Mouse (Mus musculus) lung, embryonic 14.5 days (tissue): ENCODE measurements at regions not wholly inside any gene's neighbourhood (a gene's known extent, or its start where the extent isn't known, plus 50 kb on each side); places are given as distances from the start of the nearest gene placed in this dataset.

Source experiments
- ATAC-seq: fragments of 200-750 bp; cut with Nextera tagmentation; 2 replicates; pipeline ENCODE4 v1.8.0; 2017; ENCODE audit warnings: mild to moderate bottlenecking, moderate TSS enrichment, moderate library complexity; ENCODE audit not compliant: insufficient read depth
- DNase-seq: peaks from one replicate; pipeline ENCODE4 v3.0.0-alpha.2; 2015
- H3K27ac ChIP-seq: fragments of 300-500 bp; sonication (generic); 2 replicates; pipeline ENCODE4 v1.5.1; 2014; ENCODE audit warnings: low read depth, mild to moderate bottlenecking, moderate library complexity
- H3K27me3 ChIP-seq: fragments of 300-500 bp; sonication (generic); 2 replicates; pipeline ENCODE4 v1.6.1; 2014; ENCODE audit warnings: low read length, control low read depth; ENCODE audit not compliant: insufficient read depth
- H3K36me3 ChIP-seq: fragments of 300-500 bp; sonication (generic); 2 replicates; pipeline ENCODE4 v1.6.1; 2014; ENCODE audit warnings: control low read depth; ENCODE audit not compliant: insufficient read depth
- H3K4me1 ChIP-seq: fragments of 300-500 bp; sonication (generic); 2 replicates; pipeline ENCODE4 v1.6.1; 2014; ENCODE audit warnings: antibody characterized with exemption, control low read depth; ENCODE audit not compliant: insufficient read depth
- H3K4me2 ChIP-seq: fragments of 300-500 bp; sonication (generic); 2 replicates; pipeline ENCODE4 v1.6.1; 2014; ENCODE audit warnings: mild to moderate bottlenecking
- H3K4me3 ChIP-seq: fragments of 300-500 bp; sonication (generic); 2 replicates; pipeline ENCODE4 v1.5.1; 2014; ENCODE audit warnings: low read depth, low read length
- H3K9ac ChIP-seq: fragments of 300-500 bp; sonication (generic); 2 replicates; pipeline ENCODE4 v1.6.1; 2014
- H3K9me3 ChIP-seq: fragments of 300-500 bp; sonication (generic); 2 replicates; pipeline ENCODE4 v1.6.1; 2016; ENCODE audit warnings: low read depth, low read length, control low read depth
- CTCF ChIP-seq: IDR thresholded peaks from 2 replicates; pipeline ENCODE4 v1.5.1; 2016; ENCODE audit warnings: antibody characterized with exemption, low read depth
- WGBS: fragments of 180-500 bp; shearing (Covaris S2); extraction: QIAGEN DNeasy Blood & Tissue Kit; methylation state at CpG from one replicate; pipeline ENCODE4 v1.1.7; 2014; 5-methylcytosine and 5-hydroxymethylcytosine counted together

DNA sequence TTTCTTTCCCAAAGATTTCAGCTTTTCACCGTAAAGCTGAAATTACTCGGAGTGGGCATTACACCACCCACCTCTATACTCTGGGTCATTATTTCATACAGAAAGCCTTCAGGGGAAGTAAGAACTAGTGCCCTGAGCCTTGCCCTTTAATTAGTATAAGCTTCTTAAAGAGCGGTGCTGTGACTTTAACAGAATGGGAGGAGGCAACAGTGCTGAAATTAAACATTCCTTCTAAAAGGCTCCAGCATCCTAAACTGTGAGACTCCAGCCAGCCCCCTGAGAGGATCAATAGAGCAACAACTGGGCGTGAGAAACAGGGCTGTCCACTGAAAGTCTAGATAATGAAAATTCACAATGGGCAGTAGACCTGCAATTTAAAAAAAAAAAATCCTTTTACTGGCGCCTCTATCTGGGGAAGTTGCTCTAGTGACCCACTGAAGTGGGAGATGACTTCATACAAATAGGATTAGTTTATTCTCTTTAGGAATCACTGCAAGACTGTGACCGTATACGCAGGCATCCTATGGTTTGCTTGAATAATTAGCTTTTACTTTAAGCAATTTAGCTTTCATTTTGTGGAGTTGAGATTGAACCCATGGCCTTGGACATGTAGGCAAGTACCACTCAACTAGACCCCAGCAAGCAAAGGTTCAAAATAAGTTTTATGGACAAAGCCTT, 233.9 kb downstream of the Ube2cbp start:
- ATAC-seq (no peak), DNase-seq (no peak)
- no peak for TF ChIP-seq CTCF
- Histone ChIP-seq H3K4me1 (no peaks in the 10 kb centered on the region), H3K27ac (no peak overlapping the region), H3K4me3 (no peak overlapping the region), H3K9me3 (no peaks in the 10 kb centered on the region), H3K36me3 (no peaks in the 10 kb centered on the region), H3K9ac (no peak overlapping the region), H3K4me2 (no peak overlapping the region), H3K27me3 (no peaks in the 10 kb centered on the region)
- 64% methylated on average over 7 of the region's 7 CpGs for WGBS

DNA sequence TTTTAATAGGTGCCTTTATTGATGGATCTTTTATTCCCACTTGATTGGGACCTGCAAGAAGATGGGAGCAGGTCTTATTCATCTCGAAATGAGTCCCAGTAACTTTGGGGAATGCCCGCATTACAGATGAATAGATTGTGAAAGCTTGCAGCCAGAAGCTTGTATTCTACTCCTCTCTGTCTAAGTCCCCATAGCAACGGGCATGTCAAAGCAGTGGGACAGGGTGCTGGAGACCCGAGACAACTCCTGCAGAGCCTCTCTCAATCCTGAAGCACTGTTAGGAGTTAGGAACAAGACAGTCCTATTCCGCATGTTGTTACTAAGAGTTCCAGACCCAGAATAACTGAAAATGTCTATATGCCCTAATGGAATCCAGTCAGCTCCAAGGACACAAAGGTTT, 233.1 kb downstream of the Ube2cbp start:
- H3K27ac ChIP-seq = no peak overlapping the region
- WGBS = 75% methylated on average over 5 of the region's 5 CpGs
- no peak for ATAC-seq
- no peaks in the 10 kb centered on the region for H3K9me3 ChIP-seq
- H3K4me2 ChIP-seq = no peak overlapping the region
- H3K27me3 ChIP-seq = no peaks in the 10 kb centered on the region
- H3K4me1 ChIP-seq = no peaks in the 10 kb centered on the region
- no peaks in the 10 kb centered on the region for H3K36me3 ChIP-seq
- H3K9ac ChIP-seq = no peak overlapping the region
- DNase-seq = no peak
- H3K4me3 ChIP-seq = no peak overlapping the region
- no peak for TF ChIP-seq CTCF

DNA sequence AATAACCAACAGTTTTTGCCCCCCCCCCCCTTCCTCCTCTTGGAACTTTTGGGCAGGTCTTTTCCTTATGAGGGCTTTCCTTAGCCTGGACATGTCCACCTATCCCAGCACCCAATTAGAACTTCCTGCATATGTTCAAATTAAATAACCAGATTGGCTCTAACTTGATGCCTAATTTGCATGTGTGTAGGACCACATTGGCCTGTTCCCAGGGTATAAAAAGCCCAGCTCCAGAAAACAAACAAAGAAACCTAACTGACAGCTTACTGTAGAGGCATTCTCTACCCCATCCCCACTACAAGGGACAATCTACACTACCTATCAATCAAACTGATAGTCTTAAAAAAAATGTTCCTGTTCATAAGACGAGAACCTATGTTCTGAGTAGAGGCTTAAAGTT, 232.6 kb downstream of the Ube2cbp start:
- ATAC-seq (no peak), DNase-seq (no peak)
- Histone ChIP-seq H3K9ac (no peak overlapping the region), H3K36me3 (no peaks in the 10 kb centered on the region), H3K4me3 (no peak overlapping the region), H3K4me2 (no peak overlapping the region), H3K9me3 (no peaks in the 10 kb centered on the region), H3K27me3 (no peaks in the 10 kb centered on the region), H3K27ac (no peak overlapping the region), H3K4me1 (no peaks in the 10 kb centered on the region)
- no peak for TF ChIP-seq CTCF
- 76% methylated on average over 1 of the region's 1 CpGs for WGBS

DNA sequence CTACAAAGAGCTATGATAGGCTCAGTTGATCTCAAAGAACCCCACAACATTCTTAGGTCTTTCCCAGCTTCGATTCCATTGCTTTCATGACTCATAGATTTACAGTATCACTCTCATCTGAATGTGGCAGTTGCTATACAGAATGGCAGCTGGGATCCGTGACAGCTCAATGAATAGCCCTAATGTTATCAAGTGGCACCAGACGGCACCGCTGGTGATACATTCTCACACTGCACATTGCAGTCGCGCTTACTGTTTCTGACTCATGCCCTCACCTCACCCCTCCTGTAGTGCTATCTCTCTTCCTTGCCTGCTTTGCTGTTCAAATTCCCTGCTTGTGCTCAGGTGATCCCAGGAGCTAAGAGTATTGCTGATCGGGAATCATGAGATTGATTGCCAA, 231.0 kb downstream of the Ube2cbp start:
- DNase-seq = no peak
- H3K4me2 ChIP-seq = no peak overlapping the region
- ATAC-seq = no peak
- H3K4me3 ChIP-seq = no peak overlapping the region
- H3K36me3 ChIP-seq = no peaks in the 10 kb centered on the region
- WGBS = 73% methylated on average over 7 of the region's 7 CpGs
- no peak for TF ChIP-seq CTCF
- H3K27ac ChIP-seq = no peak overlapping the region
- H3K27me3 ChIP-seq = no peaks in the 10 kb centered on the region
- H3K9ac ChIP-seq = no peak overlapping the region
- H3K9me3 ChIP-seq = no peaks in the 10 kb centered on the region
- no peaks in the 10 kb centered on the region for H3K4me1 ChIP-seq

DNA sequence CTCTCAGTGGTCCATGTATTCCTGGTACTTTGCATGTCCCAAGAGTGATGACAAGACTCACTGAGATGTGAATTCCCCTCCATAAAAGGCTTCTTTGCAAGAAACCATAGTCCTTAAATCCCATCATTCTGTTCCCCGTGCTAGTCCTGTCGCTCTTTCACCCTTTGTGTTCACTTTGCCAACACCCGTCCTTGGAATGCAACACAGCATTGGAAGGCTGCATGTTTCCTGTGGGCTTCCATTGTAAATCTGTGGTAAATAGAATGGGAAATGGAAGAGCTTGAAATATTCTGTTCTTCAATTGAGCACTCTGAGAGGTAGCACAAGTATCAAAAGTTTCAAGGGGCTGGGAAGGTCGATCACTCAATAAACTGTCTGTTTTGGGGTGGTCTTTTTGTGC, 226.1 kb downstream of the Ube2cbp start:
- no peak for TF ChIP-seq CTCF
- DNase-seq (no peak), ATAC-seq (no peak)
- H3K4me2 ChIP-seq = no peak overlapping the region
- no peaks in the 10 kb centered on the region for H3K4me1 ChIP-seq
- no peaks in the 10 kb centered on the region for H3K9me3 ChIP-seq
- WGBS = 78% methylated on average over 4 of the region's 4 CpGs
- no peak overlapping the region for H3K27ac ChIP-seq
- no peaks in the 10 kb centered on the region for H3K36me3 ChIP-seq
- no peak overlapping the region for H3K4me3 ChIP-seq
- H3K27me3 ChIP-seq = no peaks in the 10 kb centered on the region
- H3K9ac ChIP-seq = no peak overlapping the region

DNA sequence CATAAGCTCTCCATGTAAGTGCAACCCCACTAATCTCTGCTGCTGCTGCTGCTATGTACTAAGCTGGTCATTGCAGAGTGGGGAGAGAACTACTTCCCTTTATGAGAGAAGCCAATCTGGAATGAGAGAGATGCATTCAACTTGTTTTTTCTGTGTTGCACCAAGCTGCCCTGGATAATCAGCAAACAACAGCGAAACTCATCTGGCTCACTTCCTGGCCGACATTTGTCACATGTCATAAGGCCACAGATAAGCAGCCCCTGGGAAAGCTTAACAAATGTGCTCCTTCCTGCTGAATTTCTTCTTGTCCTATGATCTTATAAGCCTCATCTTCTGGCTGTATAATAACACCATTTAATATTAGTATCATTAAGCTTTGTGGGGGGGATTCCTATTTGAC, 224.5 kb downstream of the Ube2cbp start:
- Histone ChIP-seq H3K4me3 (no peak overlapping the region), H3K4me1 (no peaks in the 10 kb centered on the region), H3K27me3 (no peaks in the 10 kb centered on the region), H3K27ac (no peak overlapping the region), H3K9me3 (no peaks in the 10 kb centered on the region), H3K9ac (no peak overlapping the region), H3K36me3 (no peaks in the 10 kb centered on the region), H3K4me2 (no peak overlapping the region)
- WGBS = 16% methylated on average over 2 of the region's 2 CpGs
- DNase-seq (peak; percentile 48), ATAC-seq (peak; percentile 38; the same call in 1 of the 2 replicates)
- TF ChIP-seq CTCF = no peak

DNA sequence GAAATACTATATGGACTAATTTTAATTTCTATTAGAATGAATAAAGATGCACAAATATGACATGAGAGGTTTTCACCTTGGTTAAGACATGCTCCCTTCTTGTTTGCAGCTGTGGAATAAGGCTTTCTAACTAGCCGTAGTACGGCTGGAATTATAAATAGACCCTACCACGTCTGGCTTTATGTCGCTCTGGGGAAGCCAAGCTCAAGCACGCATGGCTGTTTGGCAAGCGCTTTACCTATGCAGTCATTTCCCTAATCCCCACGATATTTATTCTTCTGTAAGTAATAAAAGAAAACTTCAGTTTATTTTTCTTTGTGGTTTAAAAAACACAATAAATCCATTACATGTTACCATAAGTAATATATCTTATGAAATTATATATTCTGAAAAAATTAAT, 223.9 kb downstream of the Ube2cbp start:
- 57% methylated on average over 7 of the region's 7 CpGs for WGBS
- TF ChIP-seq CTCF = no peak
- ATAC-seq = no peak
- no peak overlapping the region for H3K27ac ChIP-seq
- no peaks in the 10 kb centered on the region for H3K27me3 ChIP-seq
- no peaks in the 10 kb centered on the region for H3K36me3 ChIP-seq
- peak; percentile 5 for DNase-seq
- no peak overlapping the region for H3K4me2 ChIP-seq
- no peak overlapping the region for H3K4me3 ChIP-seq
- no peaks in the 10 kb centered on the region for H3K4me1 ChIP-seq
- no peaks in the 10 kb centered on the region for H3K9me3 ChIP-seq
- H3K9ac ChIP-seq = no peak overlapping the region

DNA sequence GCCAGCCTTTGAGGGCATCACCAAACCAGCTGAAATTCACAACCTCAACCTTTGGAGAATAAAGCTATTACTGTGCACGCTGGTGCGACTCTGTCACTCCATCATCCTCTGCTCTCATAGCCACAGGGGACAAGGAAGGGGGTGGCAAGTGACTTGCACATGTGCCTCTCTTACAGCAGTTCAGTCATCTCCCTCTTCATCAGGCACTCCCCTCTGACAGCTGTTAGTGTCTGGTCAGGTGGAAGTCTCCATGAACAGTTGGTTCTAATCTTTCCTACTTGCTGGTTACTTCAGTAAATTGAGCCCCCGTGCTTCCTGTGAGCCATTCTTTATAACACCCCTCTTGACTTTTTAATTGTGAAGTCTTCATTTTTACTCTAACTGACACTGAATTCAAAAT, 214.6 kb downstream of the Ube2cbp start:
- 72% methylated on average over 3 of the region's 3 CpGs for WGBS
- no peak overlapping the region for H3K27ac ChIP-seq
- H3K27me3 ChIP-seq = no peaks in the 10 kb centered on the region
- no peak overlapping the region for H3K9ac ChIP-seq
- no peak for TF ChIP-seq CTCF
- DNase-seq (no peak), ATAC-seq (no peak)
- no peaks in the 10 kb centered on the region for H3K36me3 ChIP-seq
- no peak overlapping the region for H3K4me3 ChIP-seq
- H3K4me1 ChIP-seq = no peaks in the 10 kb centered on the region
- H3K4me2 ChIP-seq = no peak overlapping the region
- no peaks in the 10 kb centered on the region for H3K9me3 ChIP-seq
